Comparison of ENCODE assay signal across 8 mouse cellular contexts in the genomic region with DNA sequence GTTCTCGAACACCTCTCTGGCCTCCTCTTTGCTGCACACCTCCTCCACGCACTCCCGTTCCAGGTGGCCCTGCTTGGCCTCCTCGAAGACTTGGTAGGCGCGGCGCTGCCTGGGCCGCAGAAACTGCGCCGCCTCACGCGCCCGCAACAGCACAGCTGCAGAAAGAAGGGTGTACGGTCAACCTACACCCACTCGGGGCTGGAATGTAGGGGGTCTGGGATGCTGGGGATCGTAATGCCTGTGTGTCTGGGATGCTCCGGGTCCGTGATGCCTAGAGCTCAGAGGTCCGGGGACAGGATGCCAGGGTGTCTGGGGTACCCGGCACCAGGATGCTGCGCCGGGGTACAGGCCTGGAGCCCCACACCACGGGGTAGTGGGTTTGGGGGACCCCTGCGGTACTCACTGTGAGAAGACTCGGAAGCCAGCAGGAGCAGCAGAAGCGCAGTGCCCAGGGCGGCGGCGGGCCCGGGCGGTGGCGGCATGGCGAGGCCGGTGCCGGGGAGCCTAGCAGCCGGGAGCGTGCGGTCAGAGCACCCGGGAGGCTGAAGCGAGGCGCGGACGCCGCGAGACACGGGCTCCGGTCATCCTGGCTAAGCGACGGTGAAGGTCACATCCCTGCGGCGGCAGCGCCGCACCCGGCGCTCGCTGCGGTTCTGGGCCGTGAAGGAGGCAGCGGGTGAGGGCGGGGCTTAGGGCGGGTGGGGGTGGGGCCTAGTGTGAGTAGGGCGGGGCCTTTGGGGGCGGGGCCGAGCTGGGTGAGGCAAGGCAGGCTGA. TPM values are rescaled to one million over a fixed set of nuclear protein-coding genes. Genes with fewer than 3 reads are reported as not detected.
DNase-seq lines count a peak whose midpoint lies in the region; ATAC-seq and TF ChIP-seq lines count a peak whose summit lies in the region.
"Had no signal": no experiment of that assay in that cellular context is flagged by ENCODE, and none has a peak within 500 bp of the region (broad histone marks: within the 10 kb centered on the region; RNA-seq: fewer than 3 reads in every experiment).

Gene Gas6 (minus strand): TSS at position 633 of the 774 bp plus-strand sequence.

- H3K27me3 ChIP-seq in hindbrain, embryonic 13.5 days, result peaks cover 45% of the 10 kb centered on the region

- peak within 1 kb of the TSS; percentile 76 for H3K4me2 ChIP-seq in hindbrain, embryonic 13.5 days

- H3K4me3 ChIP-seq in gastrocnemius, adult 2 months, result peak within 1 kb of the TSS; percentile 79
- H3K4me3 ChIP-seq in hindbrain, embryonic 13.5 days, result peak within 1 kb of the TSS; percentile 63
- H3K4me3 ChIP-seq: myocyte had no signal

- peak; percentile 83 for DNase-seq in adrenal gland, postnatal 36 days
- DNase-seq in cerebellum, postnatal 36 days, result peak; percentile 73 to 81
- DNase-seq in gastrocnemius, adult 2 months, result peak; percentile 84
- peak; percentile 60 to 66 for DNase-seq in layer of hippocampus, postnatal 36 days
- peak; percentile 66 to 72 for DNase-seq in lung, postnatal 4 days
- DNase-seq in retina, postnatal 7 days (ENCODE audit: low read depth, low spot score), result peak; percentile 60

- no peaks in the 10 kb centered on the region for H3K36me3 ChIP-seq in hindbrain, embryonic 13.5 days

- peak; percentile 78 for ATAC-seq in hindbrain, embryonic 13.5 days (ENCODE audit: low FRiP score)

- peak within 1 kb of the TSS; percentile 83 for H3K9ac ChIP-seq in hindbrain, embryonic 13.5 days

- TF ChIP-seq CTCF in gastrocnemius, adult 2 months (IDR thresholded peaks at IDR 0.05), result no peak

- peaks cover 40% of the 10 kb centered on the region for H3K4me1 ChIP-seq in hindbrain, embryonic 13.5 days (replicated peaks)

- H3K27ac ChIP-seq in gastrocnemius, adult 2 months, result peak within 1 kb of the TSS; percentile 95
- H3K27ac ChIP-seq in hindbrain, embryonic 13.5 days, result peak within 1 kb of the TSS; percentile 12; the same call in 1 of the 2 replicates

- intact Hi-C loops in gastrocnemius, adult 2 months (cut with DNase I), result loop anchor here (5.0 kb wide), 1 partner anchor 38 kb away; no protein-coding TSS in a partner anchor

- 2% methylated on average over 57 of the region's 64 CpGs for WGBS in hindbrain, embryonic 13.5 days

- H3K9me3 ChIP-seq in hindbrain, embryonic 13.5 days, result no peaks in the 10 kb centered on the region

RNA-seq across cellular contexts. Expression of gene Gas6, which starts in this region (rescaled TPM):
- total RNA-seq in adrenal gland, postnatal 36 days (2021), result 100 to 1,000 TPM in 1 of 2 experiments, 10 to 100 TPM in 1; 83.7 to 248 TPM
- total RNA-seq in gastrocnemius, adult 2 months (2021), result 10 to 100 TPM; 63.4 to 87.3 TPM
- polyA plus RNA-seq in hindbrain, embryonic 13.5 days (2015; fragmentation: Nextera tagmentation; extraction: Ambion mirVana), result 23.5 and 25.8 TPM in 2 replicates
- total RNA-seq in layer of hippocampus, postnatal 36 days (2021), result 10 to 100 TPM; 81.3 to 85.0 TPM

Comparison
In these comparisons a context has a peak if more than half of its experiments do, and no peak if none do; other contexts are left out.
1. Peak in every context shown above with its lines: DNase-seq, ATAC-seq, H3K4me3 ChIP-seq and H3K27ac ChIP-seq.